Mouse (Mus musculus) cerebellum, adult 18-20 months (tissue): ENCODE measurements around the gene Morn5.

ENCODE experiments used
- DNase-seq, 2 experiments: peaks; one replicate each; pipeline ENCODE4 v3.0.0; 2021

Gene Morn5

DNA sequence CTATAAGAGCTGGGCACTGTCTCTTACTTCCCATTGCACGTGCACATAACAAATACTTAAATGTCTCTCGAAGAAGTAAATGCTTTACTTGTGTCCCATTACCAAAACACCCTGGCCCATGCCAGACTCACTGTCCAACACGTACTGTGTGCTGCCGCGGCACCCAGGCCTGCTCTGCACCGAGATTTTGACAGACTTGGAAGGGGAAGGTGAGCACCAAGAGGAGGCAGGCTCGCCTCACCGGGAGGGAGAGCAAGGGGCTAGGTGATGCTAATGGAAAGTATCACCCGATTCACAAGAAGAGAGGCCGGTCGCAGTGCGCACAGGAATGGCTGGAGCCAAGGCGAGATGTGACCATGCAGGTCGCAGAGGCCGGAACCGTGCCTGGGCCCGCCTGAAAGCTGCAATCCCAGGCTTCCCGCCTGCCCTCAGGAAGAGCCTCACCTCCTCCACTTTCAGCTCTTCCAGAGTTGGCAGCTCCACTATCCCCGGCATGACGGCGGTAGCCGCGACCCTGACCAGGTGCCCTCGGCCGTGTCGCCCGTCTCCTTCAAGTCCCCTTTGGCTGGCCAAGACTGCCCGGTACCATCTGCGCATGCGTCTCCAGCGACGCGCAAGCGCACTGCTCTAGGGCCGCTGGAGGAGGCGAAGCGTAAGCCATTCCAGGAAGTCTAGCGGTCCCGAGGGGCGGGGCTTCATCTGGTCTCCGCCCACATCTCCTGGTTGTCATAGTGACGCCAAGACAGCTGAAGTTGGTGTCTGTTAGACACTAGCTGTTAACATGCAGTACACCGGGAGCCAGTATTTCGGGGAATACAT is at the start of gene Morn5, which contains the start of gene Ndufa8:
Gene Morn5, plus strand, starts transcription at position 711 of the 819 bp plus-strand sequence.
Gene Ndufa8, minus strand, starts transcription at position 659 of the 819 bp plus-strand sequence.
- peak; percentile 98 for DNase-seq

DNA sequence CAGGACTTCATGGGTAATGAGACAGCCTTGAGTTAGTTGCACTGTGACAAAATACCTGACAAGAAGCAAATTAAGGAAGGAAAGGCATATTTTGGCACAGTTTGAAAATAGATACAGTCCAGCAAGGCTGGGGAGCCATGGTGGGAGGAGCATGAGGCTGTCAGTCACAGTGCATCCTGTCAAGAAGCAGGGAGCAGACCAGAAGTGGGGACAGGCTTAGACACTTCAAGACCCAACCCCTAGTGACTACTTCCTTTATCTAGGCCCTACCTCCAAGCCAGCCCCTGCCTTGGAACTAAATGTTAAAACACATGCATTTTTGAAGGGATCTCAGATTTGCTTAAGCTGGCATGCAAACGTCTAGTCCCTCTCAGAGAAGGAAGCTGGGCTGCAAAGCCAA is 48.9 kb upstream of the Morn5 start:
- DNase-seq: no peak

DNA sequence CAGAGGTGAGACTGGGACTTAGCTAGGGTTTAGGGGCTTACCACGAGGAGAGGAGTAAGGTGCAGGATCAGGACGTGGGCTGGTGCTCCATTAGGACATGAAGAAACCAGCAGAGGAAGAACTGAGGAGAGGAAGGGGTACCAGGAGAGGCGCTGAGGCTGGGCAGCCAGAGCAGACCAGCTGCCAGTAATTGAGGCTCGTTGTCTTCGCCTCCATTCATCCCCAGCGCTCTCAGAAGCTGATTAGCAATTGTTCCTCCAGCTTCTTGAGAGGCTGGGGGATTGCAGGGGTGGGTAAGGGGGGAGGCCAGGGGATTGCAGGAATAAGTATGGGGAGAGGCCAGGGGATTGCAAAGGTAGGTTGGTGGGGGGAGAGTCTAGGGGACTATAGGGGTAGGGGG is 47.1 kb upstream of the Morn5 start:
- no peak for DNase-seq

DNA sequence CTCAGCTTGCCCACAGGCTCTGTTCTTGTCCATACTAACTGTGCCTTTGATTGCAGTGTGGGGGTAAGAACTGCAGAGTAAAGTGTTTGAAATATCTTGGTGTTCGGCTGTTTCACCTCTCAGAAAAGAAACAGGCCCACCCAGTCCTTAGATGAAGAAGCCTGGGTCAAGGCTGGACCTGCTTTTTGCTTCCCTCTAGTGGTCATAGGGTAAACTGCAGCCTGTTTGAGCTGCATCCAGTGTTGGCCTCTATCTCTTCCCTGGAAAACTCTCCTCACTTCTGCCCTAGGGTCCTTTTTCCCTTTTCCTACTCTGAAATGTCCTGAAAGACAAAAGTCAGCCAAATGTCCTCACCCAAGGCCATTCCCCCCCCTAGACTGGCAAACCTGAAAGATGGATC is 41.2 kb upstream of the Morn5 start:
- peak; percentile 35 to 53 for DNase-seq

DNA sequence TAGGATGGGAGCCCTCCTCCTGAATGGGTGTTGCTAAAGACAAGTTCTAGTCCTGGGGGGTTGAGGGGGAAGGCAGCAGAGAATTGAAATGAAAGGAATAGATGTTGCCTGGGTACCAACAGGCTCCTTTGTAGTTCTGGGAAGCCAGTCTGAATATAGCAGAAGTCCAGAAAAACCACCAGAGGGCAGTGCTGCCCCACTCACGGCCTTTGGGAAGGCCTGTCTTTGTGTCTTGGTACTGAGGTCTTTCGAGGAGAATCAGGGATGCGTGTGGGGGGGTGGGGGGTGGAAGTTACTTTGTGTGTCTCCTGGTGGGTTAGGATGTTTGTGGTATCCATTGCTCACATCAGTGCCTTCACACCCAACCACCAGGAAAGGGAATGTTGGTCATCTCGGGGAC is 39.9 kb upstream of the Morn5 start:
- peak; percentile 48 to 56 for DNase-seq

DNA sequence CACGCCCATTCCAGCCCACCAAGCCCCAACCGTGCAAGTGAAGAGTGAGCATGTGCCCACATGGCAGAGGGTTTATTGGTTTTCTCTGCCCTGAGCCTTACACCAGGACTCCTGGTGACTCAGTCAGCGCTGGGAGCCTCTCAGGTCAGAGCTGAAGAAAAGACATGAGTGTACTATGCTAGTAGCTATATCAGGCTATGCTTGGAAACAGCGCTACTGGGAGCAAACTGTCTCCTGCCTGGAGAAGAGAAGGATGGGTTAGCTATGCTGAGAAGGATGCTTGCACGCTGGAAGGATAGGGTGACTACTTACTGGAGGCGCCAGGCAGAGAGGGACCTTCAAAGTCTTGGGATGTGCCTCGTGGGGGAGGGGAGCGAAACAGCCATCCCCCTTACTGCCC is 38.7 kb upstream of the Morn5 start:
- DNase-seq: no peak

DNA sequence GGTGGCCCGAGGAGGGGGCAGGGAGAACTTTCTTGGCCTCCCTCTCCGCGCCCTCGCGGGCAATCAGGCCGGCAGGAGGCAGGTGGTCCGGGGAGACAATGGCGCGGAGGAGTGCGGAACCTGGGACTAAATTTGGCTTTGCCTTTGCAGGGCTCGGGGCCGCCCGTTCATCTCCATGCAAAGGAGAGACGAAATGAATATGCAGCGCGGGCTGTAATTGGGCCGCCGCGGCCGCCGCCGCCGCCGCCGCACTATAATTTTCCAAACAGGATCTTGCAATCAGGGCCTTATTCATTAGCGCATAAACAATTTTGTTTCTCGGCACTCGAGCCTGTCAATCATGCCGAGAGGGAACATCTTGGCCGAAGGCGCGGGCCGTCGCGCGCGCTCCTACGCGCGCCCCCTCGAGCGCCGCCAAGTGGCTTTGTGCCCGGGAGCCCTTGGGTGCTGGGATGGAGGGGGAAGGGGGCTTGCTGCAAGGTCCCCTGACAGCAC is 37.9 kb upstream of the Morn5 start:
- DNase-seq: no peak

DNA sequence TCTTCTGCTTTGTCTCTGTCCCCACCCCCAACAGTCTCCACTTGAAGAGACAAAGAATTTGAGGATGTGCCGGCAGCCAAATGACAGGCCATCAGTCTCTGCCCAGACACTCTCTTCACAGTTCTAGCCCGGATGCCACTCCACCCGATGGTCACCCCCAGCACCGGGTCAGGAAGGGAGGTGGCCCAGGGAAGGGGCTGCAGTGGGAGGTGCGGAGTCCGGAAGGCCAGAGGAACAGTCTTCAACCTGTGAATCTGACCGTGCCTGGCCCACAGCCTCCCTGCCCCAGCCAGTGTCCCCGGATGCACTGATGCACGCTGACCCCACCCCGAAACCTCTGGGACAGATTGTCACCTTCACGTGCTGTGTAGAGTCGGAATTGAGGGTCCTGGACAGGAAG is 36.2 kb upstream of the Morn5 start:
- DNase-seq: no peak

DNA sequence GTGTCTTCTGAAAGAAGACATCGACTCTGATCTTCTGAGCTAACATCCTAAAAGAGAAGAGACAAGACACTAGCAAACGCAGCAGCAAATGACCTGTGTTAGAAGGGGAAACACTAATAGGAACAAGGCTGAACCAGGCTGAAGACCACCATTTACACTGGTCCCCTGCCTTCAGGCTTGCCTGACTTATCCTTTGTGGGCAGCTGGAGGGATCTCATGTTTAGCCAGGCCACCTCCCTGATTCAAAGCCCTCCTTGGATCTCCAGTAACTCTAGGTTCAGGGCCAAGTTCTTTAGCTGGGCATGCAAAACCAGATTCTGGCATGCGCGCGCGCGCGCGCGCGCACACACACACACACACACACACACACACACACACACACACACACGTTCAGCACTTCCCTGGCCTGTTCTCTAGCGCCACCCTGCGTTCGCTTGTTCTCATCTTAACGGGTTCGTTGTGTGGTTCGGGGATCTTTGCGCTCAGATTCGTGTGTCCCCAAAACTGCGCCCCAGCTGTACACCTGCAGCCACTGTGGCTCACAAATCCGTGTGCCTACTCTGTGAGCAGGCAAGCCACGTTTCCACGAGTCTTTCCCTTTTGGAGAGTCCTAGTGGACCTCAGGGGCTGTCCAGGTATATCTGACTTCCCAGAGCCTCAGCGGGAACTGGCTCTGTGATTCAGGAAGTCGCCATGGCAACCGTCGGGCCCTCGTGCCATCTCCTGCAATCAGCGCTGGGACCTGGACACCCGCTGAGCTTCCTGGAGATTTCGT is 27.7 kb upstream of the Morn5 start:
- DNase-seq: peak; percentile 59 to 66

DNA sequence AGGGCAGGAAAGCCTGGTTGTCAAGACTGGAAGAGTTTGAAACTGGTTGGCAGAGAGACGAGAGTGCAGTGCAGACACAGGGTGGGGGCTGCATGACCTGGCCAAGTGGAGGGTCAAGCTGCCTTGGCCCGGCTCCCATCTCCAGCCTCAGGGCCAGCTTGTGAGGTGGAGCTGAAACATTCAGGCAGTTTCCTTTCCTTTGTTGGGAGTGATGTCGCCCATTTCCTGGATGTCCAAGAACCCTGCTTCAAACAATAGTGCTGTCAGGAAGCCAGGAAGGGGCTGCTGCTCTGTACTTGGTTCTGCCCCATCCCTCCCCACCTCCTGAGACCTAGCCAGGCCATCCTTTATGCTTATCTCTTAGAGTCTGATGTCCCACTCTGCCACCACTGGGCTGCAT is 26.0 kb upstream of the Morn5 start:
- DNase-seq: no peak

DNA sequence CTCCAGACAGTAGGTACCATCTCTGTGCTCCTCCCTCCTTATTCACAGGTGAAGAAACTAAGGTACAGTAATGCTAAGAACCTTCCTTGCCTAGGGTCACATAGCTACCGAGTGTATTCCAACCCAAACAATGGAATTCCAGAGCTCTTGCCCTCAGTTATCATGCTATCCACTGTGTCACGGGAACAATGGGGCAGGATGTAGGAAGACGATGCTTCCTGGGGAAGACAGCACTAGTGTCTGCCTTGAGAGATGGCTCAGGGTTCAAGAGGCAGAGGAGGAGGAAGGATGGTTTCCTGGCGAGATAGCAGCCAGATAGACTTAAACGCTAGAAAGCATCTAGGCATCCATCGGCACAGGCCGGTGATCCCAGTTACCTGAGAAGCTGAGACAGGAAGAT is 16.4 kb upstream of the Morn5 start:
- DNase-seq: no peak

DNA sequence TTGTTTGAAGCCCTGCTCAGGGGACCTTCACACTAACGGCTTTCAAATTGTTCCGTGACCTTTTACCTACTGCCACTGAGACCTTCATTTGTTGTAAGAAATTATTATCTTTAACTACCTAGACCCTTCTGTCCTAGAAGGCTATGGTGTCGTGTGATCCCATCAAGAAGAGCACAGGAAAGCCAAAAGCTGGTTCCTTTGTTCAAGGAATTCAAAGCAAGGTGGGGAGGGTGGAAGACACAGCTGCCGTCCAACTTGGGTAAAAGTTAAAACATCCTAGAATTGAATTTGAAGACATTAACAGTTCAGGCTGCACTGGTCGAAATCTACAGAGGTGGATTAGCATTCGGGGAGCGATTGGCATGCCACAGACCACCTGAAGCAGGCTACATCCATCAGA is 15.3 kb upstream of the Morn5 start:
- DNase-seq: no peak

DNA sequence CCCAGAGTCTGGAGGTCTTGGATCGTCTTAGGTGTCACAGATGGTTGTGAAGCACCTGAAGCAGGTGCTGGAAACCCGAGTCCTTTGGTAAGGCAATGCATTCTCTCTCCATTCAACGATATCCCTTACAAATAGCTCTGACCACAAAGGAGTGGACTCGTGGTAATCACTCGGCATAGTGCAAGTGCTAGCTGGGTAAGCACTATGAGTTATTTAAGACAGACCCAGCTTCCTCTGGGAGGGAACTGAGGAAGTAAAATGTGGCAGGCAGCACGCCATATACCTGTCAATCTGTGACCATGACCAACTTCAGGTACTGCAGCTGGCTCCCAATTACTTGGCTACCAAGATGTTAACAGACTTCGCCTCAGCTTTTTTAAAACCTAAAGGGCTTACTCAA is 14.4 kb upstream of the Morn5 start:
- no peak for DNase-seq

DNA sequence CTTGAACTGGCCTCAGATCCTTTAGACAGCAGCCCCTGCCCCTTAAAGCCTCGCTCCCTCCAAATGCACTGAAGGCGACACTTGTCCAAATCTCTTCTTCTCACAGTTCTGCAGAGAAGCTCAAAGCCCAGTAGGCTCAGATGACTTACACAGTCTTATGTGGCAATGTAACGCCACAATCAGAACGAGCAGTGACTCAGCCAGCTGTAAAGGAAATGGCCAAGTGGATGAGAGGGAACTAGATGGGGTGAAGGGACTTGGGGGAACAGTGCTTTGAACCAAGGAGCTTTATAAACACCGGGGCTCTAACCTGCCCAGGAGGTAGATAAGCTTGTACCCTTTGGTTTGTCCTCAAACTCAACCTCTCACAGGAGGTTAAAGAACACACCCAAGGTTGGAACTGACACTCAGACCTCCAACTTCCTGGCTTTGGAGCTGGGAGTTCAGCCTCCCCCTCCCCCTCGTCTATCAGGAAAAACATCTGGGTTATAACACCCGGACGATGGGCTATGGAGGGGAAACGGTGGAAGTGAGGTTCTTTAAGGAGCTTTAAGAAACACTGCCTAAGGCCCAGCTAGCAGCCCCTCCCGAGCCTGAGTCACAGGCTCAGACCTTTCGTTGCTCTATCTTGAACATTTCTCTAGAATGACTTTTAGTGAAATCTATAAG is 13.7 kb upstream of the Morn5 start:
- DNase-seq: no peak

DNA sequence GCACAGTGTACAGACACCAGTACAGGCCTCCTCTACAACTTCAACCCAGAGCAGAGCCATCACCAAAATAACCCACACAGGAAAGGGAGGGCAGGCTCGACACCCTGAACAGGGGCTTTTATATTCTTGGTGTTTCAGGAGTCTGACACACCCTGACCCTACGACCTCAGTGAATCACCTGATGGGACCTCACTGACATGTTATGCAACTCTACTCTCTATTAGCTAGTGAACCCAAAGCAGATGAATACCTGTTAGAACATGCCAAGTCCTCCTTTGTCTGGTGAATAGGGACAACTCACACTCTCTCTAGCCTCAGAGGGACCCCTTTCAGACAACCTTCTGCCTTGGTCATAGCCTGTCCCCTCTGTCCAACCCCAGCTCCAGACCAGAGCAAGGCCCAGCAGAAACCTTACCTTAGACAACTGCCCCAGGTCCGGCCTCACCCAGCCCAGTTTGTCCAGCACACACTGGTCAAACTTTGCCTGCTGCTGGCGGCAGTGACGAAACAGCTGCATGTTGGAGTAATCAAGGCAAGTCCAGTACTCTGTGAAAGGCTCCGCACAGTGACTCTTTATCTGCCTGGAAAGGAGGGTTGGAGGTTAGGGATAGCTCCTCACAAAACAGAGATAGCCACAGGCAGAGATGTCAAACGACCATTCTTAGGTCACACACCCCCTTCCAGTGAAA is 9.8 kb upstream of the Morn5 start:
- DNase-seq: no peak

DNA sequence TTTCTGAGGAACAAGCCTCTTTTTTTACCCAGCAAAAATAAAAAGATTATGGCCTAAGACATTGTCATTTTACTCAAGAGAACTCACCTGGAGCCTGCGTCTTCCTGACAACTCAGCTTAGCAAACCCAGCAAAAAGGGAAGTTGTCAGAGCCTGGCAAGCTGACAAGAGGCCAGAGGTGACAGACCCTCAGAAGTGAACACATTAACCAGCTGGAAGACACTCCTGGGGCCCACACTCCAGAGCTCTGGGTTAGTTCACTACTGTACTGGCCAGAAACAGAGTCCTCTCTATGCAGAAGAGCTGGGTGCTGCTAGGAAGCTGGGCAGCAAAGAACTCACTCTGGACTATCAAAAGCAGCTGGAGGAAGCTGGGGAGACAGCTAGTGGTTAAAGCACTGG is 8.4 kb upstream of the Morn5 start:
- DNase-seq: no peak

DNA sequence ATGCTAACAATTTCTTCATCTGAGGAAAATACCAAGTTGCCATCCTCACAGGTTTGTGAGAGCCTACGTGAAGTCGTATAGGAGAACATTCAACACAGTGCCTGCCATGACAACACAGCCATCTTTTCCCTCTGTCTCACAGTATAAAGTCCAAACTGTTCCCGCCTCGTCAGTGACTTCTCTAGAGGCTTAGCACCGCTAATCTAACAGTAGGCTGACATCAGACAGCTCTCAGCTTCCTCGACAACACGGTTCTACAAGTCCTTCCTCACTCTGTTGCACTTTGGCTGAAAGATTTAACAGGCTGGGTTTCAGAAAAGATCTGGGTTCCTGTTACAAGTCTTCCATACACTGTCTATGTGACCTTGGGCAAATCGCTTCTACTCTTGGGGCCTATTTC is 1.1 kb upstream of the Morn5 start:
- no peak for DNase-seq

DNA sequence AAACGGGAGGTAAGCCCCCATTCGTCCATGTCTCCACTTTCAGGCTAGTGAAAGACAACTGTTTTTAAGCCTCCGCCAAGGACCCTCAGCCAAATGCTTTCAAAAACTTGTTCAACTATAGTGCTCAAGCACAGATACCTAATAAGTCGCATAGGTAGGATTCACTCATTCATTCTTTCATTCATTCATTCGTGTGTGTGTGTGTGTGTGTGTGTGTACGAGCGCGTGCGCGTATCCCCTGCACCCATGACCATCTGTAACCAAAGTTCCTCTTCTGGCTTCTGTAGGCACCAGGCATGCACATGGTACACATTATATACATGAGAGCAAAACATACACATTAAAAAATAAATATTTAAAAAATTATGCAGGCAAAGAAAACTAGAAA is 303 bp downstream of the Morn5 start:
- DNase-seq: no peak

DNA sequence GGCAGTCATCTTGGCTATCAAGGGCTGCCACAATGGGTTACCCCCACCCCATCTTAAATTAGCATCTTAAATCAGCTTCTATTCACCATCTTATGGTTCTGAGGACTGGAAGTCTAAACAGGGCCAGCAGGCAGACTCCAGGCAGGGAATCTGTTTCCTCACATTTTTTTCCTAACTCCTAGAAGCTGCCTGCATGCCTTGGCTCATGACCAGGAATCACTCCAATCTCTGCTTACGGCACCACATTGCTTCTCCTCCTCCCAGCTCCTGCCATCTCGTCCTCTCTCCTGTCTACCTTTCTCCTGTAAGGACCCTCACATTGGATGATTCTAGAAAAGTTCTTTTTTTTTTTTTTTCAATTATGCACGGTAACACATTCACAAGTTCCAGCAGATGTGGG is 4.0 kb downstream of the Morn5 start:
- DNase-seq: no peak

DNA sequence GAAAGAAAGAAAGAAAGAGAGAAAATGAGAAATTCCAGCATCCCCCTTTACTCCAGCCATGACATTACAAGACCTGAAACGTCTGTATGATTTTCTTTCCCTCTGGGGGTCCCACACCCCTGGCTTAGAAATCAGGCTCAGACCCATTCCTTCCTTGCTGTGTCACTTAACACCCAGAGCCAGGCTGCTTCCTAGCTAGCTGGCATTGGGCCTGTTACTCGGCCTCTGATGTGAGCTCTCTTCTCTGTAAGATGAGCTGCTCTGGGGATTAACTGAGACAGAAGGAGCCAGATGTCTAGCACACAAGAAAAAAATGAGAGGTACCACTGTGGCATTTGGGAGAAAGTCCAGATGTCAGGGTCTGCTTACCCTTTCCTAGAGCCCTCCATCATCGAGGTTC is 7.0 kb downstream of the Morn5 start:
- DNase-seq: no peak

DNA sequence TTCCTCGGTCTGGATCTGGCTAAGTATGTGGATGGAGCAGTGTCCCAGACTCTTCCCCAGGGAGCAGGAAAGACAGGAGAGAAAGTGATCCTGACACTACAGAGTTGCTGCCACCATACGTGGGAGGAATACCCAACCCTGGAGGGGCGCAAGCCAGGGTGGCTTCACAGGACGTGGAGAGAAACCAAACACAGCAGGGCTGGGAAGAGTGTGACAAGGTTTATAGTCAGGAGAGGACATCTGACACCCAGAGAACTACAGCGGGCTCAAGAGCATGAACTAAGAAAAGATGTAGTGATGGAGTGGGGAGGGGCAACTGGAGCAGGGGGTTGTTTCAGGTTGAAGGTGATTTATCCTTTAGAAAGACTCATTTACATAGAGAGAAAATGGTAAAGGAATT is 12.2 kb downstream of the Morn5 start:
- DNase-seq: no peak

DNA sequence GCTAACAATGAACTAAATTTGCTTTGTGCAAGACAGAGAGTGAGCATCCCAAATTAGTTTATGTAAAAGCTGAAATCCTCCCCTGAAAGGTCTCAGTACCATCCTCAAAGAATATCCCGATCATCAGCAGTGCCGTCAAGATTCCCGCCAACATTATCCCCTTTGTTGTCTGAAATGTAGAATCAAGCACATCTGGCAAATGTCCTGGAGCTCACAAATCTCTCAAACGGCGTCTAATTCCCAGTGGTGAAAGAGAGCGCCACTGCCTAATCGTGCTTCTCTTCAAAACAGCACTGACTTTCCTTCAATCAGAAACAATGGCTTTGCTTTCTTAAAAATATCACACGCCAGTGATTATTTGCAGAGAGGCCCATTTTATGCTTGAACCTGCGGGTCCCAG is 17.9 kb downstream of the Morn5 start:
- DNase-seq: no peak
